Comparison of ENCODE assay signal across 10 mouse cellular contexts in the genomic region with DNA sequence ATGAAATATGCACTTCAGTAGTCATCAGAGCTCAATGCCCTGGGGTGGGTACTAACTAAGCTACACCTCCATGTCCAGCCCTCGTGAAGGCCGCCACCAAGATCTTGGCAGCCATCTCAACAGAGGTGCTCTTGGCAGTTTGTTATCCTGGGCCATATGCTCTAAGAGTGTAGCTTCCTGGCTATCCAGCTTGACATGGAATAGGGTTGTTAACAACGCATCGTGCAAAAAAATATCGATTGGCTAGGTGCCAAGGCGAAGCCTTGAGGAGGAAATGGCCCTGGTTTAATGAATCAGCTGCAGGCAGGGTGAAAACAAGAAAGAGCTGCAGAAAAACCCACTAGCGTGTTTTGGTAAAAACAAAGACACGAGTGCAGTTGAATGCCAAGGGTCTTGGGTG. TPM values are rescaled to one million over a fixed set of nuclear protein-coding genes. Genes with fewer than 3 reads are reported as not detected.
DNase-seq lines count a peak whose midpoint lies in the region; ATAC-seq and TF ChIP-seq lines count a peak whose summit lies in the region.
"Had no signal": no experiment of that assay in that cellular context is flagged by ENCODE, and none has a peak within 500 bp of the region (broad histone marks: within the 10 kb centered on the region; RNA-seq: fewer than 3 reads in every experiment).

No protein-coding gene starts in this region.

- H3K9ac ChIP-seq in forebrain, postnatal 0 days: no peak overlapping the region
- H3K9ac ChIP-seq: heart, embryonic 15.5 days; liver, embryonic 13.5 days had no signal

- H3K27me3 ChIP-seq in forebrain, postnatal 0 days (ENCODE audit: insufficient read depth, low read length): no peaks in the 10 kb centered on the region
- H3K27me3 ChIP-seq: heart, embryonic 15.5 days had no signal

- H3K4me2 ChIP-seq in forebrain, postnatal 0 days (ENCODE audit: low read depth): no peak overlapping the region
- H3K4me2 ChIP-seq: heart, embryonic 15.5 days; liver, embryonic 13.5 days had no signal

- no peaks in the 10 kb centered on the region; the same call in 1 of the 2 replicates for H3K36me3 ChIP-seq in forebrain, postnatal 0 days (ENCODE audit: insufficient read depth)
- H3K36me3 ChIP-seq: heart, embryonic 15.5 days; liver, embryonic 13.5 days had no signal

- whole genome bisulfite sequencing in forebrain, postnatal 0 days: 40% methylated on average over 8 of the region's 8 CpGs

- TF ChIP-seq CTCF in forebrain, postnatal 0 days (IDR thresholded peaks at IDR 0.05; ENCODE audit: low read depth): no peak

- no peaks in the 10 kb centered on the region for H3K9me3 ChIP-seq in forebrain, postnatal 0 days (ENCODE audit: low read length)
- H3K9me3 ChIP-seq: heart, embryonic 15.5 days; liver, embryonic 13.5 days had no signal

- ATAC-seq in forebrain, postnatal 0 days: 0 out of 2 replicates have a peak, but pooled peaks have one; percentile 14
- no peak for ATAC-seq in inflammation-experienced regulatory T-cells, adult 6 months

- peak; percentile 14 for DNase-seq in adrenal gland, adult 8-10 months
- no peak for DNase-seq in adrenal gland, adult 18-20 months (ENCODE audit: low spot score in 2 of 2)
- DNase-seq in kidney, postnatal 10 days: peak; percentile 70
- DNase-seq in kidney, adult 11 months: no peak
- peak; percentile 15 for DNase-seq in 416B (ENCODE audit: low read depth)
- peak; percentile 66 for DNase-seq in forebrain, postnatal 0 days
- DNase-seq in spleen, postnatal 14 days (ENCODE audit: low spot score in 2 of 2): no peak
- DNase-seq: liver, embryonic 13.5 days had no signal

- H3K4me3 ChIP-seq in forebrain, postnatal 0 days (ENCODE audit: low read depth, low read length): no peak overlapping the region
- H3K4me3 ChIP-seq: heart, embryonic 15.5 days; liver, embryonic 13.5 days had no signal

- H3K27ac ChIP-seq in forebrain, postnatal 0 days (ENCODE audit: low read depth, low read length): peak overlapping the region; percentile 22; the same call in 1 of the 2 replicates
- H3K27ac ChIP-seq: heart, embryonic 15.5 days; liver, embryonic 13.5 days had no signal

- no peaks in the 10 kb centered on the region for H3K4me1 ChIP-seq in forebrain, postnatal 0 days (ENCODE audit: insufficient read depth)

RNA-seq across cellular contexts. Expression of a gene that starts 45.3 kb away (rescaled TPM):
- total RNA-seq in adrenal gland, adult 8-10 months (2022): 10 to 100 TPM; 38.5 to 54.6 (median 41.4) TPM
- 10 to 100 TPM; 28.4 to 35.4 TPM for total RNA-seq in adrenal gland, adult 18-20 months (2021)
- 66.5 and 67.6 TPM in 2 replicates for total RNA-seq in forebrain, postnatal 0 days (2014; rRNA removed)
- polyA plus RNA-seq in forebrain, postnatal 0 days (2015; fragmentation: Nextera tagmentation; extraction: Ambion mirVana): 49.7 and 58.6 TPM in 2 replicates
- 10 to 100 TPM; 25.5 to 32.2 (median 30.2) TPM for polyA plus RNA-seq in inflammation-experienced regulatory T-cells, adult 6 months (2017; shearing (Covaris generic))

RNA-seq across cellular contexts. Expression of a gene that starts 45.6 kb away (rescaled TPM):
- total RNA-seq in adrenal gland, adult 8-10 months (2022): 100 to 1,000 TPM in 3 of 4 experiments, 10 to 100 TPM in 1; 73.6 to 207 (median 150) TPM
- 100 to 1,000 TPM in 1 of 2 experiments, 10 to 100 TPM in 1; 89.6 to 124 TPM for total RNA-seq in adrenal gland, adult 18-20 months (2021)
- total RNA-seq in forebrain, postnatal 0 days (2014; rRNA removed): 176 and 207 TPM in 2 replicates
- 236 and 246 TPM in 2 replicates for polyA plus RNA-seq in forebrain, postnatal 0 days (2015; fragmentation: Nextera tagmentation; extraction: Ambion mirVana)
- 100 to 1,000 TPM; 121 to 134 (median 123) TPM for polyA plus RNA-seq in inflammation-experienced regulatory T-cells, adult 6 months (2017; shearing (Covaris generic))

Comparison
In these comparisons a context has a peak if more than half of its experiments do, and no peak if none do; other contexts are left out.
1. DNase-seq: peak in adrenal gland, adult 8-10 months (single experiment), kidney, postnatal 10 days (single experiment), 416B (single experiment) and forebrain, postnatal 0 days (single experiment); none in adrenal gland, adult 18-20 months (0 of 2), kidney, adult 11 months (single experiment) and spleen, postnatal 14 days (0 of 2).